Mouse (Mus musculus) cortical plate, adult 2 months (tissue): ENCODE measurements around the gene Pigh.

Source experiments
- CTCF ChIP-seq: fragments of 200-500 bp; IDR thresholded peaks from 2 replicates; pipeline ENCODE4 v1.5.1; 2011; ENCODE audit warnings: mild to moderate bottlenecking, control low read depth, low read length; ENCODE audit not compliant: insufficient read depth; ENCODE audit errors: extremely low read depth
- POLR2A ChIP-seq: fragments of 200-500 bp; IDR thresholded peaks from 2 replicates; pipeline ENCODE4 v1.6.1; 2011; ENCODE audit warnings: mild to moderate bottlenecking, low read length, control low read depth; ENCODE audit not compliant: insufficient read depth; ENCODE audit errors: extremely low read depth

GRCm38 (mm10) chr12:79097106-79097752 is 7.8 kb upstream of the Pigh start:
- TF ChIP-seq CTCF (peak; percentile 54), POLR2A (no peak)
